Mouse (Mus musculus): ENCODE measurements around the gene Hes6. TPM values are rescaled to one million over a fixed set of nuclear protein-coding genes. Genes with fewer than 3 reads are reported as not detected.

Gene Hes6
- polyA plus RNA-seq, 1 experiment from 2014 or later = 101 TPM

- no peak for DNase-seq (ENCODE audit: low spot score)
- WGBS = 90% methylated on average over 23 of the region's 23 CpGs
- H3K9me3 ChIP-seq (ENCODE audit: control insufficient read depth, low read length) = no peaks in the 10 kb centered on the region
- no peak for ATAC-seq (ENCODE audit: insufficient number of reproducible peaks, low FRiP score, low TSS enrichment, low read depth)
- no peak overlapping the region for H3K4me3 ChIP-seq (ENCODE audit: low read depth, low read length)
- peaks cover 4% of the 10 kb centered on the region; the same call in 1 of the 2 replicates for H3K27me3 ChIP-seq (ENCODE audit: control insufficient read depth, insufficient read depth, low read length)
- peaks cover 18% of the 10 kb centered on the region; the same call in 1 of the 2 replicates for H3K36me3 ChIP-seq (ENCODE audit: control insufficient read depth, insufficient read depth, low read length)
- no peak overlapping the region for H3K4me2 ChIP-seq (ENCODE audit: low read depth, severe bottlenecking)
- no peak overlapping the region for H3K27ac ChIP-seq (replicated peaks; ENCODE audit: low read depth, low read length)
- H3K4me1 ChIP-seq (ENCODE audit: control insufficient read depth, insufficient read depth, low read length) = peaks cover 8% of the 10 kb centered on the region
- H3K9ac ChIP-seq (ENCODE audit: low read length) = no peak overlapping the region
Measured at GRCm38 (mm10) chr1:91370055-91370454, 43.8 kb downstream of the Hes6 start.

- no peak overlapping the region for H3K9ac ChIP-seq (ENCODE audit: low read length)
- WGBS = 77% methylated on average over 4 of the region's 4 CpGs
- peaks cover 16% of the 10 kb centered on the region; the same call in 1 of the 2 replicates for H3K36me3 ChIP-seq (ENCODE audit: control insufficient read depth, insufficient read depth, low read length)
- H3K9me3 ChIP-seq (ENCODE audit: control insufficient read depth, low read length) = no peaks in the 10 kb centered on the region
- peaks cover 4% of the 10 kb centered on the region; the same call in 1 of the 2 replicates for H3K27me3 ChIP-seq (ENCODE audit: control insufficient read depth, insufficient read depth, low read length)
- no peak overlapping the region for H3K27ac ChIP-seq (replicated peaks; ENCODE audit: low read depth, low read length)
- H3K4me2 ChIP-seq (ENCODE audit: low read depth, severe bottlenecking) = no peak overlapping the region
- no peak for DNase-seq (ENCODE audit: low spot score)
- ATAC-seq (ENCODE audit: insufficient number of reproducible peaks, low FRiP score, low TSS enrichment, low read depth) = no peak
- no peak overlapping the region for H3K4me3 ChIP-seq (ENCODE audit: low read depth, low read length)
- peaks cover 8% of the 10 kb centered on the region for H3K4me1 ChIP-seq (ENCODE audit: control insufficient read depth, insufficient read depth, low read length)
Measured at GRCm38 (mm10) chr1:91369408-91369807, 44.4 kb downstream of the Hes6 start.

- H3K4me1 ChIP-seq (ENCODE audit: control insufficient read depth, insufficient read depth, low read length) = peaks cover 8% of the 10 kb centered on the region
- no peak overlapping the region for H3K9ac ChIP-seq (ENCODE audit: low read length)
- H3K27ac ChIP-seq (replicated peaks; ENCODE audit: low read depth, low read length) = no peak overlapping the region
- no peak for ATAC-seq (ENCODE audit: insufficient number of reproducible peaks, low FRiP score, low TSS enrichment, low read depth)
- H3K4me3 ChIP-seq (ENCODE audit: low read depth, low read length) = no peak overlapping the region
- WGBS = 93% methylated on average over 3 of the region's 3 CpGs
- no peak for DNase-seq (ENCODE audit: low spot score)
- H3K36me3 ChIP-seq (ENCODE audit: control insufficient read depth, insufficient read depth, low read length) = peaks cover 7% of the 10 kb centered on the region; the same call in 1 of the 2 replicates
- peaks cover 4% of the 10 kb centered on the region; the same call in 1 of the 2 replicates for H3K27me3 ChIP-seq (ENCODE audit: control insufficient read depth, insufficient read depth, low read length)
- H3K9me3 ChIP-seq (ENCODE audit: control insufficient read depth, low read length) = peaks cover 2% of the 10 kb centered on the region; the same call in 1 of the 2 replicates
- no peak overlapping the region for H3K4me2 ChIP-seq (ENCODE audit: low read depth, severe bottlenecking)
Measured at GRCm38 (mm10) chr1:91367295-91367694, 46.5 kb downstream of the Hes6 start.

- WGBS = 1% methylated on average over 65 of the region's 68 CpGs
- Histone ChIP-seq H3K27me3 (ENCODE audit: control insufficient read depth, insufficient read depth, low read length) (peaks cover 4% of the 10 kb centered on the region; the same call in 1 of the 2 replicates), H3K9ac (ENCODE audit: low read length) (peak within 1 kb of the TSS; percentile 59), H3K27ac (replicated peaks; ENCODE audit: low read depth, low read length) (no peak within 1 kb of the TSS), H3K4me2 (ENCODE audit: low read depth, severe bottlenecking) (peak within 1 kb of the TSS; percentile 92), H3K36me3 (ENCODE audit: control insufficient read depth, insufficient read depth, low read length) (peaks cover 4% of the 10 kb centered on the region; the same call in 1 of the 2 replicates), H3K9me3 (ENCODE audit: control insufficient read depth, low read length) (peaks cover 2% of the 10 kb centered on the region; the same call in 1 of the 2 replicates), H3K4me1 (ENCODE audit: control insufficient read depth, insufficient read depth, low read length) (peaks cover 8% of the 10 kb centered on the region), H3K4me3 (ENCODE audit: low read depth, low read length) (peak within 1 kb of the TSS; percentile 43)
- ATAC-seq (ENCODE audit: insufficient number of reproducible peaks, low FRiP score, low TSS enrichment, low read depth) = peak; percentile 33; the same call in 1 of the 2 replicates
- peak; percentile 84 for DNase-seq (ENCODE audit: low spot score)
Measured at GRCm38 (mm10) chr1:91366215-91367108, 47.4 kb downstream of the Hes6 start, which contains the start of gene Erfe. TSS of gene Erfe (plus strand) at chr1:91366430.

- DNase-seq (ENCODE audit: low spot score) (no peak), ATAC-seq (ENCODE audit: insufficient number of reproducible peaks, low FRiP score, low TSS enrichment, low read depth) (no peak)
- peak overlapping the region; percentile 92 for H3K4me2 ChIP-seq (ENCODE audit: low read depth, severe bottlenecking)
- H3K4me1 ChIP-seq (ENCODE audit: control insufficient read depth, insufficient read depth, low read length) = peaks cover 8% of the 10 kb centered on the region
- no peak overlapping the region for H3K27ac ChIP-seq (replicated peaks; ENCODE audit: low read depth, low read length)
- 26% methylated on average over 8 of the region's 8 CpGs for WGBS
- peaks cover 2% of the 10 kb centered on the region; the same call in 1 of the 2 replicates for H3K9me3 ChIP-seq (ENCODE audit: control insufficient read depth, low read length)
- H3K9ac ChIP-seq (ENCODE audit: low read length) = no peak overlapping the region; the same call in 1 of the 2 replicates
- peak overlapping the region; percentile 43 for H3K4me3 ChIP-seq (ENCODE audit: low read depth, low read length)
- H3K36me3 ChIP-seq (ENCODE audit: control insufficient read depth, insufficient read depth, low read length) = no peaks in the 10 kb centered on the region
- peaks cover 4% of the 10 kb centered on the region; the same call in 1 of the 2 replicates for H3K27me3 ChIP-seq (ENCODE audit: control insufficient read depth, insufficient read depth, low read length)
Measured at GRCm38 (mm10) chr1:91365816-91366214, 48.0 kb downstream of the Hes6 start.

- ATAC-seq (ENCODE audit: insufficient number of reproducible peaks, low FRiP score, low TSS enrichment, low read depth) (no peak), DNase-seq (ENCODE audit: low spot score) (no peak)
- H3K4me3 ChIP-seq (ENCODE audit: low read depth, low read length) = no peak overlapping the region
- peaks cover 4% of the 10 kb centered on the region; the same call in 1 of the 2 replicates for H3K27me3 ChIP-seq (ENCODE audit: control insufficient read depth, insufficient read depth, low read length)
- H3K4me2 ChIP-seq (ENCODE audit: low read depth, severe bottlenecking) = no peak overlapping the region
- no peak overlapping the region for H3K9ac ChIP-seq (ENCODE audit: low read length)
- WGBS = 94% methylated on average over 16 of the region's 16 CpGs
- H3K4me1 ChIP-seq (ENCODE audit: control insufficient read depth, insufficient read depth, low read length) = peaks cover 8% of the 10 kb centered on the region
- H3K27ac ChIP-seq (replicated peaks; ENCODE audit: low read depth, low read length) = no peak overlapping the region
- H3K9me3 ChIP-seq (ENCODE audit: control insufficient read depth, low read length) = peaks cover 2% of the 10 kb centered on the region; the same call in 1 of the 2 replicates
- H3K36me3 ChIP-seq (ENCODE audit: control insufficient read depth, insufficient read depth, low read length) = no peaks in the 10 kb centered on the region
Measured at GRCm38 (mm10) chr1:91364822-91365644, 48.8 kb downstream of the Hes6 start.

GRCm38 (mm10) chr1:91362113-91362512, 51.7 kb downstream of the Hes6 start:
- Histone ChIP-seq H3K9ac (ENCODE audit: low read length) (no peak overlapping the region), H3K4me1 (ENCODE audit: control insufficient read depth, insufficient read depth, low read length) (peaks cover 6% of the 10 kb centered on the region), H3K27me3 (ENCODE audit: control insufficient read depth, insufficient read depth, low read length) (peaks cover under 1% of the 10 kb centered on the region; the same call in 1 of the 2 replicates), H3K27ac (replicated peaks; ENCODE audit: low read depth, low read length) (no peak overlapping the region), H3K4me3 (ENCODE audit: low read depth, low read length) (no peak overlapping the region), H3K36me3 (ENCODE audit: control insufficient read depth, insufficient read depth, low read length) (no peaks in the 10 kb centered on the region), H3K9me3 (ENCODE audit: control insufficient read depth, low read length) (peaks cover 2% of the 10 kb centered on the region; the same call in 1 of the 2 replicates), H3K4me2 (ENCODE audit: low read depth, severe bottlenecking) (no peak overlapping the region)
- DNase-seq (ENCODE audit: low spot score) (no peak), ATAC-seq (ENCODE audit: insufficient number of reproducible peaks, low FRiP score, low TSS enrichment, low read depth) (no peak)
- 77% methylated on average over 5 of the region's 5 CpGs for WGBS

Measured in limb, embryonic 11.5 days (tissue).